ENCODE assay signal across 13 mouse cellular contexts in the genomic region with DNA sequence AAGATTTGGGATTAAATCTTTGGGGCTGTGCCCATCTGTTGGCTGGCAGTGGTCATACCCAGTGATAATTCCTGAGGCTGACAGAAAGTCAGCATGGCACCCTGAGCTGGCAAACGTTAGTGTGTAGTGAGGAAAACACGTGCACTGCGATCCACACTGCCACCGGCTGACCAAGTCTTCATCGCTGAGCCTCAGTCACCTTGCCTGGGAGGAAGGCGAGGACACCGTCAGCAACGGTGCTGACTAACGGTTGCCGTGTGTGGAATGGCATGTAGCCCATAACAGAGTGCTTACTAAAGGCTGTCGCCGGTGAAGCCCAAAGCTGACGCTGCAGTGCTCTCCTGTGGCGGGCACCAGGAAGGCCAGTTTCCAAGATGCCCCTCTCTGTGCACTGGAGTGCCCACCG. TPM values are rescaled to one million over a fixed set of nuclear protein-coding genes. Genes with fewer than 3 reads are reported as not detected.
DNase-seq lines count a peak whose midpoint lies in the region; ATAC-seq and TF ChIP-seq lines count a peak whose summit lies in the region.
"Had no signal": no experiment of that assay in that cellular context is flagged by ENCODE, and none has a peak within 500 bp of the region (broad histone marks: within the 10 kb centered on the region; RNA-seq: fewer than 3 reads in every experiment).

No protein-coding gene starts in this region.

- no peaks in the 10 kb centered on the region for H3K27me3 ChIP-seq in cerebellum, adult 2 months (ENCODE audit: control insufficient read depth, insufficient read depth, low read length)
- no peaks in the 10 kb centered on the region for H3K27me3 ChIP-seq in heart, embryonic 14.5 days (ENCODE audit: control insufficient read depth, insufficient read depth, low read length)

- TF ChIP-seq POLR2A in cerebellum, adult 2 months (IDR thresholded peaks at IDR 0.05; ENCODE audit: borderline replicate concordance, insufficient read depth, low read length) = no peak

- peak; percentile 37; the same call in 1 of the 2 replicates for ATAC-seq in heart, embryonic 14.5 days (ENCODE audit: insufficient number of reproducible peaks, insufficient read depth, low FRiP score, low read depth)
- ATAC-seq: activated CD4-positive, CD25-positive, alpha-beta regulatory T cell, adult 4 months; forebrain, embryonic 13.5 days had no signal

- peak; percentile 17 to 35 for DNase-seq in left cerebral cortex, adult 18-20 months (ENCODE audit: low spot score in 2 of 2)
- DNase-seq in left cerebral cortex, postnatal 10 days (ENCODE audit: extremely low spot score in 1 of 2, low spot score in 2 of 2) = no peak
- DNase-seq in cerebellum, adult 2 months = peak; percentile 56 to 73
- peak; percentile 49 to 58 for DNase-seq in cerebellum, postnatal 36 days
- no peak for DNase-seq in frontal cortex, adult 2 months (ENCODE audit: extremely low spot score in 1 of 2, low spot score in 1 of 2)
- no peak for DNase-seq in kidney, adult 9 months
- DNase-seq in urinary bladder, postnatal 36 days (ENCODE audit: low spot score in 2 of 2) = no peak
- DNase-seq: kidney, adult 8-10 months had no signal

- H3K4me2 ChIP-seq in heart, embryonic 14.5 days (ENCODE audit: low read length) = no peak overlapping the region
- H3K4me2 ChIP-seq: forebrain, embryonic 13.5 days had no signal

- intact Hi-C loops in left cerebral cortex, postnatal 10 days (cut with DNase I) = no loop called here

- H3K4me3 ChIP-seq in cerebellum, adult 2 months (replicated peaks; ENCODE audit: insufficient read depth, low read depth, low read length) = no peak overlapping the region
- H3K4me3 ChIP-seq in heart, embryonic 14.5 days (ENCODE audit: control insufficient read depth in 1 of 2, insufficient read depth in 1 of 2, low read depth in 1 of 2, low read length in 2 of 2) = no peak overlapping the region
- H3K4me3 ChIP-seq: forebrain, embryonic 13.5 days had no signal

- TF ChIP-seq CTCF in cerebellum, adult 2 months (IDR thresholded peaks at IDR 0.05; ENCODE audit: borderline replicate concordance, insufficient read depth, low read depth, low read length) = no peak

- no peaks in the 10 kb centered on the region for H3K9me3 ChIP-seq in heart, embryonic 14.5 days (ENCODE audit: control insufficient read depth, low read length)
- H3K9me3 ChIP-seq: forebrain, embryonic 13.5 days had no signal

- peaks cover 82% of the 10 kb centered on the region for H3K36me3 ChIP-seq in heart, embryonic 14.5 days (ENCODE audit: control insufficient read depth, insufficient read depth, low read length)

- H3K4me1 ChIP-seq in cerebellum, adult 2 months (ENCODE audit: control insufficient read depth, insufficient read depth, low read length) = peaks cover 9% of the 10 kb centered on the region
- peaks cover 21 to 47% of the 10 kb centered on the region in 2 experiments for H3K4me1 ChIP-seq in heart, embryonic 14.5 days (ENCODE audit: control insufficient read depth in 2 of 2, insufficient read depth in 2 of 2, low read length in 2 of 2)

- no peak overlapping the region for H3K9ac ChIP-seq in heart, embryonic 14.5 days (ENCODE audit: low read length)
- H3K9ac ChIP-seq: forebrain, embryonic 13.5 days had no signal

- WGBS in cerebellum, adult 2 months = 13% methylated on average over 15 of the region's 15 CpGs
- 48% methylated on average over 15 of the region's 15 CpGs for WGBS in heart, embryonic 14.5 days

- no peak overlapping the region for H3K27ac ChIP-seq in cerebellum, adult 2 months (ENCODE audit: insufficient read depth, low read length)
- peak overlapping the region; percentile 93 to 98; a peak in 3 of 4 replicates for H3K27ac ChIP-seq in heart, embryonic 14.5 days (replicated peaks in 1 of 2; ENCODE audit: control insufficient read depth in 1 of 2, insufficient read depth in 1 of 2, low read depth in 2 of 2, low read length in 2 of 2)
- H3K27ac ChIP-seq: forebrain, embryonic 13.5 days had no signal

RNA-seq across cellular contexts. Expression of gene Clta, which starts 25.4 kb away (rescaled TPM):
- 100 to 1,000 TPM; 291 to 294 TPM for total RNA-seq in left cerebral cortex, adult 18-20 months (2021)
- 100 to 1,000 TPM; 333 to 335 TPM for total RNA-seq in left cerebral cortex, postnatal 10 days (2021)
- 459 and 486 TPM in 2 replicates for polyA plus RNA-seq in cerebellum, adult 2 months (2012; rRNA removed)
- polyA plus RNA-seq in heart, embryonic 14.5 days (2014; fragmentation: Nextera tagmentation; extraction: Ambion mirVana) = 144 and 154 TPM in 2 replicates
- 440 and 454 TPM in 2 replicates for polyA plus RNA-seq in frontal cortex, adult 2 months (2012; rRNA removed)

RNA-seq across cellular contexts. Expression of gene Ccin, which starts 46.4 kb away (rescaled TPM):
- total RNA-seq in left cerebral cortex, adult 18-20 months (2021) = not detected
- total RNA-seq in left cerebral cortex, postnatal 10 days (2021) = not detected
- not detected in 2 replicates for polyA plus RNA-seq in cerebellum, adult 2 months (2012; rRNA removed)
- polyA plus RNA-seq in heart, embryonic 14.5 days (2014; fragmentation: Nextera tagmentation; extraction: Ambion mirVana) = not detected in 2 replicates
- 0.06 TPM in 1 of 2 replicates, not detected in the other for polyA plus RNA-seq in frontal cortex, adult 2 months (2012; rRNA removed)
- total RNA-seq: liver, adult 2 months; megakaryocyte progenitor cell, adult 5-6 weeks had no signal
- polyA plus RNA-seq: forebrain, embryonic 13.5 days; liver, adult 2 months had no signal

RNA-seq across cellular contexts. Expression of gene Gne, which starts 54.3 kb away (rescaled TPM):
- total RNA-seq in left cerebral cortex, adult 18-20 months (2021) = 10 to 100 TPM; 45.3 to 54.3 TPM
- total RNA-seq in left cerebral cortex, postnatal 10 days (2021) = 10 to 100 TPM; 43.4 to 50.7 TPM
- polyA plus RNA-seq in cerebellum, adult 2 months (2012; rRNA removed) = 21.7 and 23.3 TPM in 2 replicates
- 31.3 and 31.5 TPM in 2 replicates for polyA plus RNA-seq in heart, embryonic 14.5 days (2014; fragmentation: Nextera tagmentation; extraction: Ambion mirVana)
- 18.7 and 20.6 TPM in 2 replicates for polyA plus RNA-seq in frontal cortex, adult 2 months (2012; rRNA removed)

Comparison
In these comparisons a context has a peak if more than half of its experiments do, and no peak if none do; other contexts are left out.
1. DNase-seq: peak in left cerebral cortex, adult 18-20 months (2 of 2), cerebellum, adult 2 months (2 of 2) and cerebellum, postnatal 36 days (2 of 2); none in left cerebral cortex, postnatal 10 days (0 of 2), frontal cortex, adult 2 months (0 of 2), kidney, adult 9 months (single experiment) and urinary bladder, postnatal 36 days (0 of 2).